Mouse (Mus musculus) embryonic facial prominence, embryonic 15.5 days (tissue): ENCODE measurements at regions not wholly inside any gene's neighbourhood (a gene's known extent, or its start where the extent isn't known, plus 50 kb on each side); places are given as distances from the start of the nearest gene placed in this dataset.

ENCODE experiments used
- ATAC-seq: fragments of 200-750 bp; cut with Nextera tagmentation; 2 replicates; pipeline ENCODE4 v1.8.0; 2017; ENCODE audit warnings: low read depth, moderate TSS enrichment; ENCODE audit not compliant: insufficient number of reproducible peaks, low FRiP score, low TSS enrichment
- H3K27ac ChIP-seq: fragments of 300-500 bp; sonication (generic); replicated peaks from 2 replicates; pipeline ENCODE4 v1.5.1; 2015; ENCODE audit warnings: mild to moderate bottlenecking, inconsistent platforms
- H3K27me3 ChIP-seq: fragments of 300-500 bp; sonication (generic); 2 replicates; pipeline ENCODE4 v1.6.1; 2015; ENCODE audit warnings: inconsistent platforms
- H3K36me3 ChIP-seq: fragments of 300-500 bp; sonication (generic); 2 replicates; pipeline ENCODE4 v1.6.1; 2015; ENCODE audit warnings: mild to moderate bottlenecking, inconsistent platforms
- H3K4me1 ChIP-seq: fragments of 300-500 bp; sonication (generic); 2 replicates; pipeline ENCODE4 v1.6.1; 2015; ENCODE audit warnings: inconsistent platforms
- H3K4me2 ChIP-seq: fragments of 300-500 bp; sonication (generic); replicated peaks from 2 replicates; pipeline ENCODE4 v1.6.1; 2015; ENCODE audit warnings: mild to moderate bottlenecking, inconsistent platforms
- H3K4me3 ChIP-seq: fragments of 300-500 bp; sonication (generic); replicated peaks from 2 replicates; pipeline ENCODE4 v1.5.1; 2015; ENCODE audit warnings: mild to moderate bottlenecking, inconsistent platforms
- H3K9ac ChIP-seq: fragments of 300-500 bp; sonication (generic); 2 replicates; pipeline ENCODE4 v1.6.1; 2015; ENCODE audit warnings: inconsistent platforms
- H3K9me3 ChIP-seq: fragments of 300-500 bp; sonication (generic); replicated peaks from 2 replicates; pipeline ENCODE4 v1.6.1; 2016; ENCODE audit warnings: inconsistent platforms
- WGBS: fragments of 180-500 bp; shearing (Covaris S2); methylation state at CpG from one replicate; pipeline ENCODE4 v1.1.7; 2015; 5-methylcytosine and 5-hydroxymethylcytosine counted together

DNA sequence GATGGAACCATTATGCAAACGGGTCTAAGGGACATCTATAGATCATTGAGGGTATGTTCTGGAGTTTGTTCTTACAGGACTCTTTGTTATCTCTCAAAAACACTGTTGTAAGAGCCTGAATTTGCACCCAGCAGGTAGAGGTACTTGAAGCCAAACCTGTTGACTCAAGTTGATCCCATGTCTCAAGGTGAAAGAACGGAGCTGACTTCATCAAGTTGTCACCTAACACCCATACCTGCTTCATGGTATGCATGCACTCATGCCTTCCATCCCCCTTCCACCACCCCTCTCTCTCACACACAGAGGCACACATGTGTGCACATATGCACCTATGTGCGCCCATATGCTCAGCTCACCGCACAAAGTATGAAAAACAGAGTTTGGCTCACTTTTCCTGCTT, 189.0 kb downstream of the Ttll7 start:
- no peak for ATAC-seq
- WGBS: 89% methylated on average over 4 of the region's 4 CpGs
- no peaks in the 10 kb centered on the region for H3K27me3 ChIP-seq
- no peaks in the 10 kb centered on the region for H3K9me3 ChIP-seq
- 0 out of 2 replicates have a peak, but pooled peaks cover 3% of the 10 kb centered on the region for H3K4me1 ChIP-seq
- no peak overlapping the region for H3K27ac ChIP-seq
- no peak overlapping the region for H3K4me2 ChIP-seq
- no peak overlapping the region for H3K9ac ChIP-seq
- H3K4me3 ChIP-seq: no peak overlapping the region
- H3K36me3 ChIP-seq: no peaks in the 10 kb centered on the region

GRCm38 (mm10) chr3:147042911-147043310, 190.7 kb downstream of the Ttll7 start:
- no peak overlapping the region for H3K4me3 ChIP-seq
- no peak for ATAC-seq
- H3K9ac ChIP-seq: no peak overlapping the region
- H3K4me2 ChIP-seq: no peak overlapping the region
- no peaks in the 10 kb centered on the region for H3K27me3 ChIP-seq
- H3K4me1 ChIP-seq: 0 out of 2 replicates have a peak, but pooled peaks cover 8% of the 10 kb centered on the region
- H3K36me3 ChIP-seq: no peaks in the 10 kb centered on the region
- no peaks in the 10 kb centered on the region for H3K9me3 ChIP-seq
- H3K27ac ChIP-seq: no peak overlapping the region
- WGBS: 79% methylated on average over 3 of the region's 3 CpGs

DNA sequence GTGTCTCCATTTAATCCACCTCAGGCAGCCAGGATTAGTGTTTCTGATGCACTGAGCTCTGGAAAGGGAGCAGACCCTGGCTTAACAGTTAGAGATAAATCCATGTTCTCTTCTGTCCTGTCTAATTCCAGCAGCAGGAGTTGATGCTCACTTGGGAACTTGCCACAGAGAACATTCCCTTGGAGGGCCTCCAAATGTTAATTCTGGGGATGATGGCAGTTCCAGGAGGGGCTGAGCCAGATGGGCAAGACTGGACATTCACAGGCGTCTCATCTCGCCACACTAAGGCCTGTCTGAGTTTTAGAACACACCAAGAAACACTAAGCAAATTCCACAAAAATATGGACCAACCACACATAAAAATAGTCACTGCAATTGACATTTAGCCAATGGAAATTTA, 194.5 kb downstream of the Ttll7 start:
- Histone ChIP-seq H3K4me3 (no peak overlapping the region), H3K9me3 (no peaks in the 10 kb centered on the region), H3K9ac (no peak overlapping the region), H3K4me1 (0 out of 2 replicates have a peak, but pooled peaks cover 8% of the 10 kb centered on the region), H3K27ac (peak overlapping the region; percentile 52; the same call in 1 of the 2 replicates), H3K36me3 (no peaks in the 10 kb centered on the region), H3K4me2 (no peak overlapping the region), H3K27me3 (no peaks in the 10 kb centered on the region)
- no peak for ATAC-seq
- WGBS: 39% methylated on average over 2 of the region's 2 CpGs

- 73% methylated on average over 8 of the region's 8 CpGs for WGBS
- H3K9ac ChIP-seq: no peak overlapping the region
- H3K9me3 ChIP-seq: no peaks in the 10 kb centered on the region
- no peak overlapping the region for H3K27ac ChIP-seq
- 0 out of 2 replicates have a peak, but pooled peaks cover 4% of the 10 kb centered on the region for H3K4me1 ChIP-seq
- H3K4me2 ChIP-seq: no peak overlapping the region
- no peak overlapping the region for H3K4me3 ChIP-seq
- H3K36me3 ChIP-seq: no peaks in the 10 kb centered on the region
- H3K27me3 ChIP-seq: no peaks in the 10 kb centered on the region
- no peak for ATAC-seq
Measured at GRCm38 (mm10) chr3:147054157-147054838, 202.1 kb downstream of the Ttll7 start.

DNA sequence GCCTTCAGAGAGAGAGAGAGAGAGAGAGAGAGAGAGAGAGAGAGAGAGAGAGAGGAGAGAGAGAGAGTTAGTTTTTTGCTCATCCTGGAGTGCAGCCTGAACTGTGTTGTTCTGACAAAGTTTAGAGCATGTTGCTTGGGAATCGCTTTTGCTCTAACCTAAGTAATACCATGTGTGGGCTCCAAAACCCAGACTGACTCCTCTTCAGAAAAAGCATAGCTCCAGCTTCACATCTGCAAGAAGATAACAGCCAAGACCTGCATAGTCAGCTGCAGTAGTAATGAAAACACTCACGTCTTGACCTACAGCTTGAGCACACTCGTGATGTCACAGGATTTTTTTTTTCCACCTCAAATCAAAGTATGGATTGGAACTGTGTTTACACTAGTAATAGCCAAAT, 205.7 kb downstream of the Ttll7 start:
- Histone ChIP-seq H3K4me2 (no peak overlapping the region), H3K27ac (peak overlapping the region; percentile 22; the same call in 1 of the 2 replicates), H3K27me3 (no peaks in the 10 kb centered on the region), H3K9ac (no peak overlapping the region), H3K9me3 (no peaks in the 10 kb centered on the region), H3K36me3 (no peaks in the 10 kb centered on the region), H3K4me3 (no peak overlapping the region), H3K4me1 (0 out of 2 replicates have a peak, but pooled peaks cover 4% of the 10 kb centered on the region)
- no peak for ATAC-seq
- WGBS: 32% methylated on average over 3 of the region's 3 CpGs

DNA sequence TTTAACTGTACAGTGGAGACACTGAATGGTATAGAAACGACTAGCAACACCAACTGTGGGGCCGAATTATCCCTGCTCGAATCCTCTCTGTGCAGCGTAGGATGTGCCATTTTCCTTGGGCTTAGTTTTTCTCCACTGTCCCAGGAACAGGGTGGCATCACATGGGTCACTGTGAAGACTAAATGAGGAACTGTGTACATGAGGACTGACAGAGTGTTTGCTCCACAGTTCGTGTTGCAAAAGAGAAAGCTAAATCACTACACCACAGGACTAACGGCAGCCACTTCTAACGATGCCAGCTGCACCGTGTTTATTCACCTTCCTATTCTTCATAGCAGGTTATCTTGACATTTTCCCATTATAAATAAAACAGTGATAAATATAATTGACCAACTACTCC, 208.5 kb downstream of the Ttll7 start:
- Histone ChIP-seq H3K9me3 (no peaks in the 10 kb centered on the region), H3K4me2 (no peak overlapping the region), H3K27me3 (no peaks in the 10 kb centered on the region), H3K4me3 (no peak overlapping the region), H3K27ac (no peak overlapping the region), H3K4me1 (peaks cover 16% of the 10 kb centered on the region), H3K9ac (no peak overlapping the region), H3K36me3 (no peaks in the 10 kb centered on the region)
- 86% methylated on average over 8 of the region's 8 CpGs for WGBS
- no peak for ATAC-seq

GRCm38 (mm10) chr3:147062451-147062850, 210.3 kb downstream of the Ttll7 start:
- H3K27ac ChIP-seq: no peak overlapping the region
- no peaks in the 10 kb centered on the region for H3K36me3 ChIP-seq
- no peak overlapping the region for H3K4me2 ChIP-seq
- H3K9ac ChIP-seq: no peak overlapping the region
- no peak overlapping the region for H3K4me3 ChIP-seq
- peaks cover 14% of the 10 kb centered on the region for H3K4me1 ChIP-seq
- no peak for ATAC-seq
- no peaks in the 10 kb centered on the region for H3K27me3 ChIP-seq
- WGBS: 61% methylated on average over 7 of the region's 7 CpGs
- no peaks in the 10 kb centered on the region for H3K9me3 ChIP-seq

DNA sequence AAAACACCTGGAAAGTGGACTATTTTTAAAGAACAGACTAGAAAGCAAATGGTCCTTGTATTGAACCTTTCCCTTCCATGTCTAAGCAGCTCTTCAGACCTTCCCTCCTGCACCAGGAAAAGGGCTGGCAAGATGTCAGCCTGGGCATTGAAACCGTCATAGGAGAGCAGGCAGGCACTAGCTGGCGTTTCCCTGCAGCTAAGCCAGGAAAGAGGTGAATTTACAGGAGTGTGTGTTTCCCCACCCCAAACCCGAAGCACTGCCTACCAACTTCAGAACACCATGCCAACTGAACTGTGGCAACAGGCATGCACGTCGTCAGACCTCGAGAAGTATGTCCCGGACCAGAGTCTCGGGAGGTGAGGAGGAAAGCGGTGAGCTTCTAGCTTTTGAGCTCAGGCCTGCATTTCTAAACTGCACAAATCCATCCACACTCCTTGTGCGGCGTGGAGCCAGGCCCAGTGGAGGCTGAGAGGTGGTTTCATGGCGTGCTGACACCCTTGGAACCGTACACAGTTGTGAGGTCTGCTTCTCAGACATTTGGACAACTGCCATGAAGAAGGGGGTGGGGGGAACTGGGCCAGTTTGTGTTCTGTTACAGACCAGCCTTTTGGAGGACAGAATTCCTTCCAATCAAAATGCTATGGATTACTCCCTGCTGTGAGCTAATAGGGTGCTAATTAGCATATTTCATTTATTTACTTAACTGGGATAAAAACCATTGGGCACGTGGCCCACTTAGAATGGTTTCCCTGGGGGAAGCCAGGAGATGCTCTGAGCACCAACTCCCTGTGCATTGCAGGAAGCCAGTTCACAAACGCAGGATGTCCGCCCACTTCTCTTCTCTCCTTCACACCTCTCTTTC, 211.6 kb downstream of the Ttll7 start:
- Histone ChIP-seq H3K4me2 (no peak overlapping the region), H3K27ac (no peak overlapping the region; the same call in 1 of the 2 replicates), H3K4me1 (peaks cover 12% of the 10 kb centered on the region), H3K36me3 (no peaks in the 10 kb centered on the region), H3K9me3 (no peaks in the 10 kb centered on the region), H3K9ac (no peak overlapping the region), H3K27me3 (no peaks in the 10 kb centered on the region), H3K4me3 (no peak overlapping the region)
- peak; percentile 74 for ATAC-seq
- 48% methylated on average over 16 of the region's 16 CpGs for WGBS

DNA sequence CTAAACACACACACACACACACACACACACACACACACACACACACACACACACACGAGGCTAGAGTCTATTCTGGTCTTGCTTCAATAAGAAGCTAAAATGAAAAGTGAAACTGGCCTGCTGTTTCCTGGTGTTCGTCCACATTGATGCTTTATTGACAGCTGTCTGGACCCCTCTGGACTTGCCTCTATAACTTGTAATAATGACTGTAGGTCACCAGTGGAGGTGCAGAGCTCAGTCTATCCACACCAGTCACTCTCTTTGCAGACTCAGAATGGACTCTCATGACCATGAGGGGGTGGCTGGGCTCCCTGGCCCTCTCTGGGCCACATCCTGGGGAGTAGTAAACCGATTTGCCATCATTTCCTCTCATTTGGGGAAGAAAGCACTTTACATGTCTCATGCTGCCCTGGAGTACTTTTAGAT, 212.3 kb downstream of the Ttll7 start:
- H3K4me2 ChIP-seq: no peak overlapping the region
- H3K4me1 ChIP-seq: peaks cover 12% of the 10 kb centered on the region
- no peak overlapping the region for H3K9ac ChIP-seq
- H3K27me3 ChIP-seq: no peaks in the 10 kb centered on the region
- ATAC-seq: no peak
- H3K27ac ChIP-seq: no peak overlapping the region
- WGBS: 55% methylated on average over 3 of the region's 3 CpGs
- no peaks in the 10 kb centered on the region for H3K36me3 ChIP-seq
- H3K4me3 ChIP-seq: no peak overlapping the region
- no peaks in the 10 kb centered on the region for H3K9me3 ChIP-seq

GRCm38 (mm10) chr3:147070972-147071371, 218.8 kb downstream of the Ttll7 start:
- Histone ChIP-seq H3K9ac (no peak overlapping the region), H3K9me3 (no peaks in the 10 kb centered on the region), H3K27me3 (no peaks in the 10 kb centered on the region), H3K4me1 (no peaks in the 10 kb centered on the region), H3K4me2 (no peak overlapping the region), H3K36me3 (no peaks in the 10 kb centered on the region), H3K4me3 (no peak overlapping the region), H3K27ac (no peak overlapping the region)
- ATAC-seq: no peak
- WGBS: 81% methylated on average over 2 of the region's 2 CpGs

DNA sequence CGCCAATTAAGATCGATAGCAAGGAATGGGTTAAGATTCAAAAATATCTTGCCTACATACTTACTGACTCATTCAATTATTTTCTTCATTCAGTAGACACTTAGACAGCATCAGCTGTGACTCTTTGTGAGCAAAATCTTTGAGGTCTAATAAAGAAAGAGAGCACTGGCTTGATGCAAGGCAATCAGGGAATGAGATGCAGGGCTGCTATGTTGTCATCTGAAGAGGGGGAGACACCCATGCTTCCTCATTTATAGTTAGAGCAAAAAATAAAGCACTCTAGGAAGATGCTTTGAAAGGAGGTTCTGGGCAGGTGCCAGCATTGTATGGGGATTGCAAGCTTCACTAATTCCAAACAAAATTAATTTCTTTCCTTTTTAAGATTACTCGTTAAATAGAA, 228.0 kb downstream of the Ttll7 start:
- 87% methylated on average over 3 of the region's 3 CpGs for whole genome bisulfite sequencing
- no peak for ATAC-seq
- Histone ChIP-seq H3K4me3 (no peak overlapping the region), H3K27ac (no peak overlapping the region), H3K36me3 (no peaks in the 10 kb centered on the region), H3K27me3 (no peaks in the 10 kb centered on the region), H3K9ac (no peak overlapping the region), H3K9me3 (no peaks in the 10 kb centered on the region), H3K4me2 (no peak overlapping the region), H3K4me1 (no peaks in the 10 kb centered on the region)
